Mouse (Mus musculus) thymus, postnatal 25 days (tissue): ENCODE data around the gene Parp11.
A peak's percentile ranks its signal among the peaks of the same experiment; 100 is the strongest.

Experiments
- DNase-seq: peaks from one replicate; pipeline ENCODE4 v3.0.0; 2022

The Parp11 gene

DNA sequence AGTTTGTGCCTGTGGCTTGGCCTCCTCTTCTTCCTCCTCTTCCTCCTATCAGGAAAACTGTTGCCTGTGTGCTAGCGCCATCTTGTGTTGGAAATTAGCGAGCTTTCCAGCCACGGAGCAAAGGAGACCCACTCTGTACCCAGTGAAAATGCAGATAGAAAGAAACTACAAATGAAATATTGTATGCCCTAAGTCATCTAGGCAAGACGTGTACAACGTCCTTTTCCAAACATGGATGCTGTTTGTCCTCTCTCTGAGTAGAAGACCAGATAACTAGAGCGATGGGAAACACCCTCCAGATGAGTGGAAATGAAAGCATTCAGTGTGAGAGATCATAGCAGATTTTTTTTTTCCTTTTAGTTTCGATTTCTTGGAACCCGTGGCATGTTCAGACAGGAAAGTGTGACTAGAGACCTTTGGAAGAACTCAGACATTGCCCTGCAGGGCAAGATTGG, at the start of gene Parp11:
Parp11 (plus strand) TSS at position 405 of the 455 bp plus-strand sequence.
- DNase-seq = peak; percentile 79

DNA sequence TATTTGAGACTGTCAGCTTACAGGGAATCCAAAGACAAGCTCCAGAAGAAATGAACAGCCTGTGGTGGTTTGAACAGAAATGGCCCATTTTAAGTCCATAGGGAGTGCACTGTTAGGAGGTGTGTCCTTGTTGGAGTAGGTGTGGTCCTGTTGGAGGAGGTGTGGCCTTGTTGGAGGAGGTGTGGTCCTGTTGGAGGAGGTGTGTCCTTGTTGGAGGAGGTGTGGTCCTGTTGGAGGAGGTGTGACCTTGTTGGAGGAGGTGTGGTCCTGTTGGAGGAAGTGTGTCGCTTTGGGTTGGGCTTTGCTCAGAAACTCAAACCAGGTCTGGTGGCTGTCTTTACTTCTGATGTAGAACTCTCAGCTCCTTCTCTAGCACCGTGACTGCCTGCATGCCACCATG, 48.6 kb upstream of the Parp11 start:
- peak; percentile 9 for DNase-seq

DNA sequence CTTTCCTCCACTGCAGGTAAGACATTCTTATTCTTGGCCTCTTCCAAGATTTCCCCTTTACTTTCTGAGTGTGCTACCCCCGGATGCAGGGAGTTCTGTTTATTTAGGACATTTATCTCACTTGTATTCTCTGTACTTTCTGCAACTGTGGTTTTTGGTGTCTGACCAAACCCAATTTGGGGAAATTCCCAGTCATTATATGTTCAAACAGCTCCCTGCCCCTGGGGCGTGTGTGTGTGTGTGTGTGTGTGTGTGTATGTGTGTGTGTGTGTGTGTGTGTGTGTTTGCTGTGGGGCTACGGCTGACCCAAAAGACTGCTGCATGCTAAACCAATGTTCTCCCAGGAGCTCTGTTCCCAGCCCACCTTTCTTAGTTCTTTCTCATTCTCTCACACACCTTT, 45.2 kb upstream of the Parp11 start:
- no peak for DNase-seq

DNA sequence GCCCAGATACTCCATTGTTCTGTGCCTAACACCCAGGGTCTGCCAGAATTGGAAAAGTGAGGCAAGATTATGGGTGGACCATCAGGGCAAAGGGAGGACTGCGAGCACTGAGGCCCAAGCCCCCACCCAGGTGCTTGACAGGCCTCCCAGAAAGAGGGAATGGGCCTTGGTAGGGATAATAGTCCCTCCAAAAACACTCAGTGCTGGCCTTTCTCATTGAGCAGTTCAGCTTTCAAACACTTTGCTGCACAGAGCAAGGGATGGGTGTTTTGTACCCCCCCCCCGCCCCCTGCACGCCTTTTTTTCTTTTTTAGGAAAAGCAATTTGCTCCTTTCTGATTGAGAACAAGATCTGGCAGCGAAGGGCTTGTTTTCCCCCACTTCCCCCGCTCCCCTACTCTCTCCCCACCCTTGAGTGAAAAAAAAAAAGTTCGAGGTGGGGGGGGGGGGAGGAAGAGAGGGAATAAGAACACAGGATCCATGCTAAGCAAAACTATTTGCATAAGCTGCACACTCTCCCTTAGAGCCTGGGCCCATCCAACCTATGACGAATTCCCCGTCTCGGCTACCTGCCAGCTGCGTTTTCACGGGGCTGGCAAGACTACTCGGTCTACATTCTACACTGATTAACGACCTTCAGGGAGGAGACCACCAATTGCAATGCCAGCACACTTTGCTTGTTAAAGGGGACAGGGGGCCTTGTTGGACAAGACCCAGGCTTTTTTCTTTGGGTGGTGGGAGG, 42.4 kb upstream of the Parp11 start:
- no peak for DNase-seq

DNA sequence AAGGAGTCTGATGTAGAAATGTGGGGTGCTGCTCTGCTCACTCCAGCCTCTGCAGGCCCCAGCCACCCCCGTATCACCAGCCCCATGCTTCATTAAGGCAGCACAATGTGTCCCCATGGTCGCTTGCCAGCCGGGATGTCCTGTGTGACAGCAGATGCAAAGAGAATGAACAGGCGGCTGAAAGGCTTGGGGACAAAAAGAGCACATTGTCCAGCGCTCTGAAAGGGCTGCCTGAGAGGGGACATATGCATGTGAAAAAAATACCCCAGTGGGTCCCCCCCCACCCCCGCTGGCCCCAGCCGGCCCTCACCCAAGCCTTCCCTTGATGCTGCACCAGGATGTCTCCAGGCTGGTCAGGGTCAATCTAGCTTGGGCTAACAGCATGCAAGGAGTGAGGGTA, 41.0 kb upstream of the Parp11 start:
- DNase-seq = no peak

DNA sequence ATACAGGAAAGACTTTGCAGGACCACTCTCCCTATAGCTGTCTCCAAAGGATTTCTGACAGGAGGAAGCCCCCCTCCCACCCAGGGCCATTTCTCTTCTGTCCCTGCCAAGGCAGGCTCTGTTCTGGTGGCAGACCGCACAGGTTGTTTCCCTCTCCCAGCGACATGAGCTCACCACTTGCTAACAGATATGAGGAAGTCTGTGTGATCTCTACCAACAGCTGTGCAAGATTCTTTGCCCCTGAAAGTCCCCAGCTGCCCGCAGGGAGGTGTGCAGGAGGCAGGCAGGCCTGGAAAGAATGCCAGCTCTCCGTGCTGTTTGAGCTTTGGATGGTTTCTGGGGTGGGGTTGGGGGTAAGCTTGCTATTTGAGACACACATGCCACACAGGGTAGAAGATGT, 38.9 kb upstream of the Parp11 start:
- DNase-seq = no peak

DNA sequence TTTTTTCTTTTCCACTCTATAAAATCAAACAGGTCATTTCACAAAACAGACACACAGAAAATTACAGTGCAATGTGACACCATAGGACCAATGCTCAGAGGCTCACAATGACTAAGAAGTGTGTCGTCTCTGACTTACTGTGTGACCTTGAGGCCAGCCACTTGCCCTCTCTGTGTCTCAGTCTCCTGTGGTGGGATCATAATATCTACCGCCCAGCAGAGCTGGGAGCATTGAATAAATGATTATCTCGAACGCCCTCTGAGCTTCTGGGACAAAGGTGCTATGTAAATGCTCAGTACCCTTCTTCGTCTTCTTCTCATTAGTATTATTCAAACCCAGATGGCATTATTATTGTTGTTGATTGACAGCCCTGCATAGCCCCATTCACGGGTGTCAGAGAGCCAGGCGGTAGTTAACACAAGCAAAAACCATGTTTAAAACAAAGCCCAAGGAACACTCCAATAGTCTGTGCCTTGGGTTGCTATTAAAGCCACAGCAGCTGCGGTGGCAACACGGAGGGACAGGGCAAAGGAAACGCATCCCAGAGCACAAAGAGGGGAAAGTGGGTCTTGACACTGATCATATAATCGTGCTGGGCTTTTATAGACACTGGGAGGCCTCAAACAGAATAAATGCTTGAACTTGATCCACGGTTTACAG, 29.0 kb upstream of the Parp11 start:
- no peak for DNase-seq

DNA sequence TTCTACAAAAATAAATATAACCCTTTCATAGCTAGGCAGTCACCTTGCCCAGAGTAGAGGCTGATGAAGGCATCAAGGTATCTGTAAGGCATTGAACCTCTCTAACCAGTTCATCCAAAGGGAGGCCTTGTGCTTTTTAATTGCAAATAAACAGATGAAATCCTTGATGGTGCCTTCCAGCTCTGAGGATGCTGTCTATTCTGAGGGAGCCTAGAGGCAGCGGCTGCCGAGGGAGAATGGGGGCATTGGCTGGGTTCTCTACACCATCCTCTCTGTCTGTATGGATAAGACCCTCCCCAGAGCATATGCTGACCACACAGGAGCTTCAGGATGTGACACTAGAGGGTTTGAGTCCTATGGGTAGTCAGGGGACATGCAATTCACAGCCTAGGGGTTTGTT, 28.3 kb upstream of the Parp11 start:
- no peak for DNase-seq

DNA sequence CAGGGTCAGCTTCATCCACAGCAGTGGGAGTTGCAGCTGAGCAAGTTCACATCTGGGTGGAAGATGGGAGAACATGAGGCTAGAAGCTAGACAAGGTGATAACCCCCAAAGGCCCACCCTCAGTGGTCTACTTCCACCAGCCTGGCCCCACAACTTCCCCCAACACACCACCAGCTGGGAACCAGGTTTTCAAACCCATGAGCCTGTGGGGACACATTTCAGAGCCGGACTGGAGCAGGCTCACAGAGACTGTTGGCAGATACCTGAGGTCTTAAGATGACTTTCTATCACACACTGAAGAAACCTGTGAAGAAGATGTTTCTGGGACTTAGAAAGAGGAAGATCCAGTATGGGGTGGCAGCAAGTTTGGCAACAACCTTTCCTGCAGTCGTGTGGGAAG, 26.5 kb upstream of the Parp11 start:
- DNase-seq = no peak

DNA sequence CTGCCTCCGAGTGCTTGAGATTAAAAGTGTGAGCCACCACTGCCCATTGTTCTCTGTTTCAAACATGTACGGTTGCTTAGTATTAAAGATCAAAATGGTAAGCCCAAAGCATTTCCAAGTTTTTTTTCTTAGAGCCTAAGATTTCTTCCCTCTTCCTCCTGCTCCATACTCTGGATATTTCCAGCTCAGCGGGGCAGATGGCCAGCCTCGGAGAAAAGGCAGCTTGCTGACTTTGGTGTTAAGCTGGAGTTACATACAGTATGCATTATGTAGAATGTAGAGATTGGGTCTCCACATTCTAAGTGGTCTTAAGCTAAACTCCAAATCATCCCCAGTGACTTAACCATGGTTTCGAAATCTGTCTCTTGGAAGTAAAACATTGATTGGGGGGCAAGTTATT, 21.5 kb upstream of the Parp11 start:
- DNase-seq = no peak

DNA sequence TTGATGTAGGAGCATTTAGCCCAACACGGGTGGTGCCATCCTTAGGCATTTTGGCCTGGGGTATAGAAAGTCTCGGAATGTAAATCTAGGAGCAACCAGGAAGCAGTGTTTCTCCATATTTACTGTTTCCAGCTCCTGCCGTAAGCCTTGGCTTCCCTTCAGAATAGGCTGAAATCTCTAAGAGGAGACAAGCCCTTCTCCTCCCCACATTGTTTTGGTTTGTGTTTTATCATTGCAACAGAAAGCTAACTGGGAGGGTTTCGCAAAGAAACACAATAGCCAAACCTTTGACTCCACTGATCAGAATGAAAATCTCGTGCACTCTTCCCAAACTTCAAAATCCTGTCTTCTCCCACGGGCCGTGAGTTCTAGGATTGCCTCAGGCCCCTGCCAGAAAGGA, 15.9 kb upstream of the Parp11 start:
- DNase-seq = no peak

DNA sequence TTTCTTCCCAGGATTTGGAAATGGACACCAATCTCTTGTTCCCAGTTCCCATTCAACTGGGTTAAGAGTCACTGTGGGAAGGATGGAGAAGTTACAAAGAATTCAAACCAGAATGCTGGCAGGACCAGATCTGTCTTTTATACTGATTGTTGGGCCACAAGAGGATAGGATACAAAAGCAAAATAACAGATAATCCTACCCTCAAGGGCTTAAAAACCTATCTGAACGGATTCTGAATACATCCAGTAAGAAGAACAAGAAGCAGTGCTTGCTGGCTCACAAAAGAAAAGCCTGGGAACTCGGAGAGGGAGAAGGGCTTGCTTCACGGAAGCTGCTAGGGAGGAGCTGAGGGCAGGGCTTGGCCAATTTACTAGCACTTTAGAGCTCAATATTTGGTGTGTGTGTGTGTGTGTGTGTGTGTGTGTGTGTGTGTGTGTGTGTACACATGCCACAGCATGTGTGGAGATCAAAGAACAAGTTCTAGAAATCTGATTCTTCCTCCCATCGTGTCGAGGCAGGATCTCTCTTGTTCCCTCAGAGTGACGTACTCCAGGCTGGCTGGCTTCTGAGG, 15.4 kb upstream of the Parp11 start:
- no peak for DNase-seq

DNA sequence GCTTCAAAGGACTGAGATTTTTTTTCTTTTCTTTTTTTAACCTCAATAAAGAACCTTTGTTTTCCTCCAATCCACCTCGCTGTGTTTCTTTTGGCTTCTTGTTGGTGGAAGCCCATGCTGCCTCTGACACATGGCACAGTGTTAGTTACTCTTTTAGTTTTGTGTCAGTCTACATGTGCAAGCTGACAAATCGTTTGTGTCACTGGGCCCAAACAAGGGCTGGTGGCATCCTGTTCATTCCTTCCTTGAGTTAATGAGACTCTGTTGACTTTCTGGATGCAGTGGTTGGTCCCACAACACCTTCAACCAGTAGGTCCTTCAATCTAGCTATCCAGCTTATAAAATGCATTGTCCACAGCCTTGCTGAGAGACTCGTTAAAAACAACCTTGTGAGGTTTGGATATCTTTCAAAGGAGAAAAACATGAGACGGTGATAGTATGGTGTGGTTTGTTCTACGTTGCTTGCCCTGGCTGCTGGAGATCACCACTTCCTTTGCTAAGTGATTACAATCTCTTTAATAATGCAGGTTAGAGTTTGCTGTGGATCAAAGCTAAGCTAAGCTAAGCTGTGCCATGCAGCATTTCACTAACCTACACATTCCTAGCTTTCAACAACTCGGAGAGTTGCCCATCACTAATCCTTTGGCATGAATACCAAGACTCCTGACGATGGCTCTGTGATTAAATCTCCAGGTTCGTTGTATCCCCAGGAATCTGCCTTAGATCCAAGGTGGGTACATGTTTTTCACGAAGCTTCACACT, 12.6 kb upstream of the Parp11 start:
- DNase-seq = no peak

DNA sequence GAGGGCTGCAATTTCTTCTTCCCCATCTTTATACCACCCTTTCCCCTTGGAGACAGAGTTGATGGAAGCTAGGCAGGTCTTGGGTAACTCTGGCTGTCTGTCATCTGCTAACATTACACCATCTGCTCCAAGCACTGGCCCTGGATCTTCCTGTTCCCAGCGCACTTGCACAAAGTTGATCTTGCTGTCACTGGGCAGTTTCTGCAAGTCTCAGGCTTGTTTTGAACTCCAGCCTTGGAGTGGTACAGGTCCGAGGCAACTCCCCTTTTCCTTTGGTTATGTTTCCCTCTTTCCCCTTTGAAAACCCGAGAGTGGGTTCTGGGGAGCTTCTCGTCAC, 12.0 kb upstream of the Parp11 start:
- no peak for DNase-seq

DNA sequence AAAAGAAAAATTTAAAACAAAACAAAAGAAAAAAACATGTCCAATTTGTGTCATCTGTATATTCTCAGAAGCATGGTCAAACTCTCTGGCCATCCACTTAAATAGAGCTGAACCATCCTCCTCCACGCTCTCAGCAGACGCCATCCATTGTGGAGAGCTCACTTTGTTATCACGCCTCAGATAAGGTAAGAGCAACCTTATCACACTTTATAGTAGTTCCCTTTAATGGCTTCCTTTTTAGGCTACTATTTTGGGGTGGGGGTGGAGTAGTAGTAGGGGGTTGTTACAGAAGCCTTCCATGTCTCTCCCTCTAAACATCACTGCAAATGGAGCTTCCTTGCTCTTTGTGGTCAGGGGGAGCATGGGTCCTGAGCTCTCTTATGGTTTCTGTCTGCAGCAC, 7.6 kb upstream of the Parp11 start:
- DNase-seq = no peak

DNA sequence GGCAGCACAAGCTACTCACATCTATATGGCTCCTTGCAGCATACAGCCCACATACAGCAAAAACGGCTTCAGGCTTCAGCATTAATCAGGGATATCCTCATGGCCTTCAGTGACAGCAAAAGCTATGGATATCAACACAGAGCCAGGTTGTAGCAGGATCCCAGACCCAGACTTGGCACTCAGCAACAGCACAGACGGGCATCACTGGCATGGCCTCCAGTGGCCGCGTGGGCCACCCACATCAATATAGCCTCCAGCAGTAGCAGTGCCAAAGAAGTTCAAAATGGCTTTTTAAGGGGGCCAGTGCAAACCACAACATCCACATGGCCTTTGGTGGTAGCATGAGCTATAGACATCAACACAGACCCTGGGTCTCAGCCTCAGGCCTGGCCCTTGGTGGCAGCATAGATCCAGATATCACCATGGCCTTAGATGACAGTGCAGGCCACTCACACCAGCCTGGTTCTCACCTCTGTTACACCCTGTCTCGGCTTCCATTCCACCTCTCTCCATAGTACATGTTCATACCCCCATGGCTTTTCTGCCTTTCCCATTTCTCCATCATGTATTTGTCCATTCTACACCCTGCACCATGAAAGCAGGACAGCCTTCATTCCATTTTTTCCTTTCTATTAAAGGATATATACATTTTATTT, 7.0 kb upstream of the Parp11 start:
- DNase-seq = no peak

DNA sequence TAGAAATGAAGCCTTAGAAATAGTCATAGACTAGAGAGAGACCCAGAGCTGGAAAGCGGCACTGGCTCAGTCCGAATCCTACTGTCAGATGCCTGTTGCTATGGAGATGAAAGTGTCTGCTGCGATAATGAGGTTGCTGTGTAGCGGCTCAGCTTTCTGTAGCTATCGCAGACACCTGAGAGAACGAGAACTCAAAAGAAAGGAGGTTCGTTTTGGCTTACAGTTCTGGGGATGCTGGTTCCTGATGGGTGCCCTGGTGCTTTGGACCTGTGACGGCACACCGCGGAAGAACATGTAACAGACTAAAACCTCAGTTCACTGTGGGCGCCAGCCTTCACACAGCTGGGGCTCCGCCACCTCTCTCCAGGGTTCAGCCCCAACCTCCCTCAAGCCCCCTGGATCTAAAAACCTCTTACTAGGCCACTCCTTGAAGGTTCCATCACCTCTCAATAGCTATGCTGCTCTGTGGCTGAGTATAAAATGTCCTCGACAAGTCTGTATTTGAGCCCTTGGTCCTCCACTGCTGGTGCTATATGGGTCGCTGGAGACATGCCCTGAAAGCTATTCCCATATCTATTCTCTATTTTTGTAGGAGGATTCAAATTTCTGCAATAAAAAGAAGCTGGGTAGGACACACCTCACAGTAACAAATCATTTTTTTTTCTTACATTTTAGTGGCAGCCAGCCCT, 6.1 kb upstream of the Parp11 start:
- DNase-seq = no peak

DNA sequence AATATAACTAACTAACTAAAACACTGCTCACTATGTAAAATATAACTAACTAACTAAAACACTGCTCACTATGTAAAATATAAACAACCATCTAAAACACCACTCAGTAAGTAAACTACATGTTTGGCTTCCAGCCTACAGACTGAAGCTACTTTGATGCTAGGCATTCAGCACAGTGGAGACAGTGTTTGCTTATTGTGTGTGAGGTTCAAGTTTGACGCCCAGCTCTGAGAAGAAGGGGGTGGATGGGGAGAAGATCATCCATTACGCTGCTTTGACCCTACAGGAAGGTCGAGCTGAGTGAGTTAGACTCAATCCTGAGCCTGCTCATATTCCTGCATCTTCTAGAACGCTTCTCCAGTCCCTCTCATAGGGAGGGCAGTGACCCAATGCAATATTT, 4.1 kb upstream of the Parp11 start:
- no peak for DNase-seq

DNA sequence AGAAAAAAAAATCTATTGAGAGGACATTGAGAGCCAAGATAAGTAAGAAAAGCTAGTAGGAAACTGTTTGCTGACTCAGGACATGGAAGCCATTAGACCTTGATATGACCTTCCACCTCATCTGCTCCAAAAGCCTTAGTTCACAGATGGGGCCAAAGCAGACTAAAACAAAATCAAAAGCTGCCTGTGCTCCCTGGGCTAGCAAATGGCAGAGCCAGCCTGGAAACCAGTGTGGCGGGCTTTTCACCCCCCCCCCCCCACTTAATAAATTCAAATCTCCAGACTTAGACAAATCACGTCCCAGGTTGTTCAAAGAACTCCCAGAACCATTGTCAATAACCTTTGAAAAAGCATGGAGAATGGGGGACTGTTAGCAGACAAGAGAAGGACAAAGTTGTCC, 2.7 kb upstream of the Parp11 start:
- no peak for DNase-seq

DNA sequence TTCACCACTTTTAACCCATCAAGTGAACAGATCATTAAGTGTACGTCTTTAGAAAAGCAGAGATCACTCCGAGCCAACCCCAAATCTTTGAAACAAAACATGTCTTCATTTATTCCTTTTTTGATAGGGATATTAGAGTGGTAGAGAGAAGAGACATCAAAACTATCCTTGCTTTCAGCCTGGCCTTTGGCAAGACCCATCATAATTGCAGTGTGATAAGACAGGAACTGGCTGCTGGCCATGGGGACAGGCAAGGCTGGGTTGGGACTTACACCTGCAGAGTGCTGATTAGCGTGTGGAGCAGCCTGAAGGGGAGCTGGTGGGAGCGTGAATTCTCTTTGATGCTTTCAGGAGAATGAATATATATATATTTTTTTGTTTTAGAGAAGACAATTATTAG, 2.2 kb upstream of the Parp11 start:
- no peak for DNase-seq

DNA sequence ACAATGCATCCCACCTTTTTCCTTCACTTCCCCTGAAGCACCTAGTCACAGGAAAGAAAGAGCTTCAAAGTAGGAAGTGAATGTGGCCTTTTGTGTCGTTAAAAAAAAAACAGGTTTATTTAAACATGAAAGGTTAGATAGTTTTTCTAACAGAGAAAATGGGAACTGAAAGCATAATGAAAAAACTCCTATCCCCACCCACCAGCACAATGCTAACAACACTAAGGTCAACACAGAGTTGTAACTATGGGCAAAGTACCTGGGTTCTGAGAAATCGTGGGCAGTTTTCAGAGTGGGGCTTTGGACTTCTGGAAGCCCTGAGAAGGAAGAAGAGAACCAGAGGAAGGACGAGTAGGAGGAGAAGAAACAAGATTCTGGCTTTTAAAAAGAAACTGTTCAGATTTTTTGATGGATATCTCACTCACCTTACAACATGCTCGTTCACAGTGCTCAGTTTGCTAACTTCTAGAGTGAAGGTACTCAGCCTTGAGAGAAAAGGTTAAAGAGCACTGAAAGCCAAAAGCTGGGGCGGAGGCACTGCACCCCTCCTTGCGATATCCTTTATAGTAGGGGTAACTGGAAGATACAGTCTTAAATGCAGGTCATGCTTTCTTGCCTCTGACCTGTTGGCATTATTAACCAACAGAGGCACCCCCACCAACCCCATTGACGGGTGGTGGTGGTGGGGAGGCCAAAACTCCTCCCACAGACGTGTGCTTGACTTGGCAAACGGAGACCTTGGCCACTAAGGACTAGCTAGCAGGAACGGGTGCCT, 1.2 kb downstream of the Parp11 start:
- DNase-seq = no peak

DNA sequence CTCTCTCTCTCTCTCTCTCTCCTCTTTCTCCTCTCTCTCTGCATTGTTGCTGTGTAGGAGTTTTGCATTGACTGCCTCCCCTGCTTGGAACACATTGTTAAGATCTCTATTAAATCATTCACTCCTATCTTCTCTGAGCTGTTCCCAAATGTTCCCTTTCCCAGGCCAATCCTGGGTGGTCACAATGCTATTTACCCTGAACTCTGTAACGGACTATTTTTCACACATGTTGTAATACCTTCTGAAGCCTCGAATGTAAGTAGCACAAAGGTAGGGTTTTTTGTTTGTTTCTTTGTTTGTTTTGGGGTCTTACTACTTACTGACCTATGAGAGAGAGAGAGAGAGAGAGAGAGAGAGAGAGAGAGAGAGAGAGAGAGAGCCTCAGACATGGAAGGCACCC, 2.2 kb downstream of the Parp11 start:
- DNase-seq = no peak
